Mouse (Mus musculus): ENCODE measurements at regions not wholly inside any gene's neighbourhood (a gene's known extent, or its start where the extent isn't known, plus 50 kb on each side); places are given as distances from the start of the nearest gene placed in this dataset.

- no peak for DNase-seq
Measured at GRCm38 (mm10) chr5:6044859-6045258, 295.7 kb upstream of the Steap1 start.

DNA sequence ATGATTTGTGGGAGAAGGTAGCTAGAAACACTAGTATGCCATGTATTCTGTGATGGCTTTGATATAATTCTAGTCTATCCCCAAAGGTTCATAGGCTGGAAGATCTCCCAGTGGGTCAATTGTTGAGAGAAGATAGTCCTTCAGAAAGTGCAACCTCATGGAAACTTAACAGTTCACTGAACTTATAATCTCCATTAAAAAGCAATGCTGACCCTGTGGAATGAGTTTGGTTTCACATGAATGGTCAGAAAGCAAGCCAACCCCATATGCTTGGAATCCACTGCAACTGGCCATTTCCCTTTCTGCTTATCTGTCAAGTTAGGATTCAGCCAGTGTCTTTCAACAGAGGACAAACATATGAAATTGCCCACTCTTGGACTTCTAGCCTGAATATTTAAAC, 291.7 kb upstream of the Steap1 start:
- DNase-seq, result no peak

GRCm38 (mm10) chr5:6016695-6017094, 267.6 kb upstream of the Steap1 start:
- DNase-seq, result peak; percentile 32
